Mouse (Mus musculus) gastrocnemius, postnatal 4 days (tissue): ENCODE data around the gene Zan. TPM values are rescaled to one million over a fixed set of nuclear protein-coding genes. Genes with fewer than 3 reads are reported as not detected.

Experiments
- DNase-seq, 2 experiments: peaks; one replicate each; pipeline ENCODE4 v3.0.0; 2021 to 2022; ENCODE audit warnings: low spot score in 2 of 2, mixed read lengths in 2 of 2
- total RNA-seq, 2 experiments: library from RNA; stranded (reverse); gene quantifications; 2 replicates each; pipeline ENCODE4 v1.2.3; 2021

The Zan gene
- total RNA-seq, 2 experiments from 2014 or later, result 0.18 to 0.56 TPM

- DNase-seq, result no peak
Measured at GRCm38 (mm10) chr5:137351394-137351793, 125.5 kb downstream of the Zan start.

GRCm38 (mm10) chr5:137351058-137351380 is 125.8 kb downstream of the Zan start:
- DNase-seq, result no peak

GRCm38 (mm10) chr5:137350205-137351057 is 126.4 kb downstream of the Zan start:
- DNase-seq, result no peak

- DNase-seq, result peak; percentile 82 to 92
Measured at GRCm38 (mm10) chr5:137349384-137350204, 127.3 kb downstream of the Zan start, which contains the start of gene Ephb4. Gene Ephb4, plus strand, starts transcription at chr5:137350109.

GRCm38 (mm10) chr5:137348482-137349383 is 128.1 kb downstream of the Zan start:
- peak in 1 of 2 experiments; percentile 44 for DNase-seq

- DNase-seq, result no peak
Measured at GRCm38 (mm10) chr5:137347856-137348255, 129.0 kb downstream of the Zan start.

GRCm38 (mm10) chr5:137346983-137347382 is 129.9 kb downstream of the Zan start:
- no peak for DNase-seq

GRCm38 (mm10) chr5:137346388-137346787 is 130.5 kb downstream of the Zan start:
- DNase-seq, result no peak

GRCm38 (mm10) chr5:137345821-137346220 is 131.0 kb downstream of the Zan start:
- DNase-seq, result no peak

- DNase-seq, result no peak
Measured at GRCm38 (mm10) chr5:137343869-137344268, 133.0 kb downstream of the Zan start.

GRCm38 (mm10) chr5:137343412-137343811 is 133.5 kb downstream of the Zan start:
- DNase-seq, result no peak

GRCm38 (mm10) chr5:137342407-137343012 is 134.4 kb downstream of the Zan start:
- DNase-seq, result no peak

GRCm38 (mm10) chr5:137340222-137340621 is 136.6 kb downstream of the Zan start:
- DNase-seq, result no peak

- peak; percentile 29 to 57 for DNase-seq
Measured at GRCm38 (mm10) chr5:137339290-137339979, 137.4 kb downstream of the Zan start.

- DNase-seq, result peak; percentile 24 to 59
Measured at GRCm38 (mm10) chr5:137338663-137339289, 138.1 kb downstream of the Zan start.

- DNase-seq, result peak; percentile 77 to 93
Measured at GRCm38 (mm10) chr5:137338256-137338655, 138.6 kb downstream of the Zan start.

- no peak for DNase-seq
Measured at GRCm38 (mm10) chr5:137337190-137337589, 139.7 kb downstream of the Zan start.

- DNase-seq, result no peak
Measured at GRCm38 (mm10) chr5:137335066-137335465, 141.8 kb downstream of the Zan start.

GRCm38 (mm10) chr5:137334317-137334716 is 142.5 kb downstream of the Zan start:
- DNase-seq, result no peak
